Mouse (Mus musculus) WW6 (cell line): ENCODE measurements around the gene Gpr15.

Experiments used
- DNase-seq: peaks from one replicate; pipeline ENCODE4 v3.0.0-alpha.2; 2013; ENCODE audit warnings: low read depth, low spot score

Gpr15 gene

DNA sequence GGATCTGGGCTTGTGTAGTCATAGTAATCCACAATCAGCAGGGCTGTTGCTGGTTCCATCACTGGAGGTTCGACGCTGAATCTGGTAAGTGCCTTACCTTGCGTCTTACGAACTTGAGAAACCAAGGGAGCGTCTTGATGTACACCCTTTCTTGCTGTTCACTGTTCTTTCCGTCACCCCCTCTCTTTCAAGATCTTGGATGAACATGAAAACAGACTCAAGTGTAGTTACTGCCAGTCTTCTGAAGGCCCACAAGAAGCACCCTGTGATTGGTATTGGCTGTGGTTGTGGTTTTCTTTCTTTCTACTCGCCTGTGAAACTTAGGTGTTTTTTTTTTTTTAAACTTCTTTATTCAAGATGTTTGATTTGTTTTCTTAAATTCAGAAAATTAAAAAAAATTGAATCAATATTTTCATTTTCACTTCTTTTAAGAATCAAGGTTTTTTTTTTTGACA lies at the start of gene Gpr15:
Gene Gpr15 (minus strand): TSS at position 405 of the 455 bp plus-strand sequence.
- no peak for DNase-seq

DNA sequence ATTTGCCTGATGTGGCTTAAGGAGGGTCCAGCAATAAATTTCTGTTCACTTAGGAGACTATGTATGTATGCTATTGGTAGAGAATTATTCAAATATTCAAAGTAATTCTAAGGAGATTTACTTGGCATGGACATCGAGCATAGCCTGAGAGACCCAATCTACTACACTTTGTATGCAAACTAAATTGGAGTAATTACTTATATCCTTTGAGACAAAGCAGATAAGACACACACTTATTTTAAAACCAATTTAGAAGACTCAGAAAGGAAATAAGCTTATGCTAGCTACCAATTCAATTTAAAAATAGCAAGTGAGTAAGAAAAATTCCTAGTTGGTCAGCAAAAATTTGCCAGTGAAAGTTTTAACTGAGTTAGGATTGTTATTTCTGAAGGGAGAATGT lies 44.2 kb upstream of the Gpr15 start, which contains the start of gene Olfr172:
Gene Olfr172 (minus strand): TSS at position 101 of the 400 bp plus-strand sequence.
- no peak for DNase-seq

DNA sequence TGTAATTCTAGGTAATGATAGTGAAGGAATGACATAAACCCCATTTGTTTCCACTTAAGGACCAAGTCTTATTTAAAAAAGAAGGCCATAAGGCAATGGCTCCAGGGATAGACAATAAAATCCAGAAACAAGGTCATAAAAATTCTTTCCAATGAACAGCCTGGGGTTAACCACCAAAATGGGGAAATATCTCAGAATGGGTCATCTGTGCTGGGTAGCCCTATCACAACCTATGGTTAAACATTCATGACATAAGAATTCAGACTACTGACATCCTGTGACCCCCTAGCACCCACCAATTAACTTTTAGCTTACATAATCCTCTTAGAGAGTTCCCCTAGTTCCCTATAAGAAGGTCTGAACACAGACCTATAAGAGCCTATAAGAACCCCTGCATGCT lies 37.3 kb upstream of the Gpr15 start:
- DNase-seq, result no peak

DNA sequence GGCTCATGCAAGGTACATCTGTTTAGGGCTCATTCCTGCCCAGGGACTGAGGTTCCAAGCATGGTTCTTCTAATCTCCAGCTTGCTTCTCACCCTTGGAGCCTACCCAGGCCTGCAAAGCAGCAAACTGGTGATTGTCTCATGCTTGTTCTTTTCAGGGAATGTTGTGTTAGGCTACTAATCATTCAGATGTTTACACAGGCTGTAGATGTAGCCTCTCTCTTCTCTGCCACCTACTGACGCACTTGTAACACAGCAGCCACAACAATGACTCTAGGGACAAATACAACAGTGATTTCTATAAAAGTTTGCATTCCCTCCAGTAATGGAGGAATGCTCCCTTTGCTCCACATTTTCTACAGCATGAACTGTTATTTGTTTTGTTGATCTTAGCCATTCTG lies 32.4 kb upstream of the Gpr15 start:
- no peak for DNase-seq

DNA sequence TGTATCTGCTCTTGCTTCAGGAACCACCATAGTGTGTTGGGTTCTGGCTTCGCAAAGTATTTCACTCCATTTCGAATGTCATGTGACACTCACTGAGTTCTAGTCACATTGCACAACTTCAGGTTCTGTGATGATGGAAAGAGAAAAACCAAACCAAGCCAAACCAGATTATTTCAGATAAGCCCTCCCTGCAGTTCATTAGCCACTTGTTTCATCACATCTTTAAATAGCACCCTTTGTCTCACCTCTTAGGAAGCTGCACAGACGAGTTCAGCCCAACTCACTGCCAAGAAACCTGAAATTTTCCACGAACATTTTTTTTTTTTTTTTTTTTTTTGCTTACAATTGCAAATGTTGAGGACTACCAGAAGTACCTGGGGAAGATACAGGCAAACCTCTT lies 27.8 kb upstream of the Gpr15 start:
- DNase-seq, result no peak

DNA sequence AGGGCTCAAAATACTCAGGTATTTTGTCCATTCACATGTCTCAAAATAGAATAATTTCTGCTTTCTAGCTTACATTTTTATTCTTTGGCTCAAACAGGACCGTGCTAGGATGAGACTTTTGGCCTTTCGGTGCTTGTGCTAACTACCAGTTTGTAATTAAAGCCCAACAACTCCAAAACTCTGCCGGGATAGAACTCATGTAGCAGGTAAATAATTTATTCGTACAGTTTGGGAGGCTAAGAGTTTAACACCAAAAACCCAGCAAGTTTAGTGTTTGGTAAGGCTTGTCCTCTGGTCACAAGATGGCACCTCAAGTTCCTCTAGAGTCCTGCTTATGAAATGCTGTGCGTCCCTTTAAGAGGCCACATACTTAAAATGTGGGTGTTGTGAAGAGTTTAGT lies 21.9 kb upstream of the Gpr15 start:
- no peak for DNase-seq

DNA sequence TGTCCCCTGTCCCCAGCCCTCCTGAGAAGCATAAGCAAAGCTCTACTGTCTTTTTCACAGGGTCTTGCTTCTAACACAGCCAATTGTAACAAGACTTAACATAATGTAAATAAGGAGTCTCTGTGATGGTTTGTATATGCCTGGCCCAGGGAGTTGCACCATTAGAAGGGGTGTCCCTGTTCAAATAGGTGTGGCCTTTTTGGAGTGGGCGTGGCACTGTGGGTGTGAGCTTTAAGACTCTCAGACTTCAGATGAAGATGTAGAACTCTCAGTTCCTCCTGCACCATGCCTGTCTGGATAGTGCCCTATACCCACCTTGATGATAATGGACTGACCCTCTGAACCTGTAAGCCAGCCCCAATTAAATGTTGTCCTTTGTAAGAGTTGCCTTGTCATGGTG lies 19.9 kb upstream of the Gpr15 start:
- DNase-seq, result no peak

DNA sequence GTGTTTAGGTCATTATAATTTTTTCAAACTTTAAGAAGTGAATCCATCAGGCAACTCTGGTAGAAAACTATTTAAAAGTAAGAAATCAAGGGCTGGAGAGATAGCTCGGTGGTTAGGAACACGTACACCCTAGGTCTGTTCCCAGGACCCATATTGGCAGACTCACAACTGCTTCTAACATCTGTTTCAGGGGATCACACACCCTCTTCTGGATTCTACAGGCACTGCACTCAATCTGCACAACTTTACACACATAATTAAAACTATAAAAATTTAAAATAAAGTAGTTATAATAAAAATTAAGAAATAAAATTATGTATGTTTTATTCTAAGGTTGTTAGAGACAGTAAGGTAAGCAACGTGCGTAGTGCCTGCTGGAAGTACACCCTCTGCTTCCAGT lies 19.3 kb upstream of the Gpr15 start:
- DNase-seq, result no peak

DNA sequence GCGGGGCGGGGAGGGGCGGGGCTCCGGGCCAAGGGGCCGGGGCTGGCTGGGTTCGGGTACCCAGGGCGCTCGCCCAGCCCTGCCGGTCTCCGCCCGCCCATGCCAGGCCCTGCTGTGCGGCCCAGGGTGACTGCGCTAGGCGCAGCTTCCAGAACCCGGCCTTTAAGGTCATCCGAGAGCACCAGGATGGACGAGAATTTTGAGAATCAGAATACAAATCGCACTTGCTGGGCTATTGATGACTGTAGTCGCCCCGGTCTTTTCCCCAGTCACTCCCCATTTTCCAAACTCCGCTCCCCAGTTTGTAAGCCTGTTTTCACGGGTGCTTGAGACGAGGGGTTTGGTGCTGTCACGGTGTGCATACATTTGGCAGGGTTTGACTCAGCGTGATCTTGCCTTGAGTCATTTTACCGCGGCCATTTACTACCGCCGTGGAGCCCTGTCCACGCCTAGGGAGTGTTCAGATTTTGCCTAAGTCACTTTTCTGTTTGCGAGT lies 9.4 kb upstream of the Gpr15 start:
- no peak for DNase-seq

DNA sequence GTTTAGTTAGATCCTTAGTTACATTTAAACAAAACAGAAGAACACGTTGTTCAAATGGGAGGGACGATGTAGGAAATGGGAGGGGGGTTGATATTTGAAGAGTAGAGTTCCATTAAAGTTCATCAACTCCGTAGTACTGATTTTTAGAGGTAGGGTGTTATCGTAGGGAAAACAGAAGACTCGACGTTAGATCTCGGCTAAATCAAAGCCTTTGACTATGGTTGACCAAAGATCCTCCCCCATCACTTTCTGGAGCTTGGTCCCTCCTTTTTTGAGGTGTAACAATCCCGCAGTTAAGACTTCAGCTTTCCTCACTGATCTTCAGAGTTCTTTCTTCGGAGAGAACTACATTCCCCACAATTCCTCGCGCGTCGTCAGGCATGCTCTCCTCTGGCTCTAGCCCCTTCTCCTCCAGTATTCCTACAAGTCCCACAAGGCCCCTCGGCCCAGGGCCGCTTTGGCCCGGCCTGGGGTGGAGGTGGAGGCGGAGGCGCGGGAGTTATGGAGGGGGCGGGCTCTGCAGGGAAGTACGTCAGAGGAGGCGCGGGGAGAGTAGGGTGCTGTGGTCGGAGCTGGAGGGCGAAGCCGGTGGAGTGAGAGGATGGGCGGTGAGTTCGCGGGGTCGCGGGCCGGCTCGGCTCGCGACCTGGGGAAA lies 8.7 kb upstream of the Gpr15 start, which contains the start of gene Cldnd1:
Gene Cldnd1 (plus strand): TSS at position 434 of the 655 bp plus-strand sequence.
- peak; percentile 86 for DNase-seq

DNA sequence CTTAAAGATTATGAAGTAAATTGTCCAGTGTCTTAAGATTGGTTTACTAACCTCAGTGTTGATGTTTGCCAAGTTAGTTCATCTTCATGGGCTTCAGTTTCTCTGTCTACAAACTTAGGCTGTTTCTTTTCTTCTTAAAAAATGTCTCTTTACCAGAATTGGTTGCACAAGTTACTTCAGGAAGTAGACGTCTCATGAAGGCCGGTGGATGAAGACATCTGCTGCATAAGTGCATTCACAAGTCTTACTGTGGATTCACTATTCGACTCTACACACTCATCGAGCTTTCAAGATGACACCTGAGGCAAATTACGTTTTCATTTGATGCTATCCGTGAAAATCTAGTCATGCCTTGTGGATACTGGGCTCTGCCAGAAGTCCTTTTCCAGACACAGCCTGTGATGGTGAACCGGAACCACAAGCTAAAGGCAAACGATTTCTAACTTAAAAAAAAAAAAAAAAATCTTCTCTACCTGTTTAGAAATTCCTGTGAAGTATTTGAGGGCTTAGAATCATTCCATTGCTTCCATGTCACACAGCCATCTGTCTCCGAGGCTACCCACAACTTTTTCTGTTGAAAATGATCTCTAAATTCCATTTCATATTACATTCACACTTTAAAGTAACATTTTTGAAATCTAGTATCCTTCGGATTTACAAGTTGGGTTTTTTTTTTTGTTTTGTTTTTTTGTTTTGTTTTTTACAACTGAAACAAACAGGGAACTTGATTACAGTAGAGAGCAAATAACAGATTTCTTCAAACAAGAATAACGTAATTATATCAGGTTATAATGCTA lies 8.0 kb upstream of the Gpr15 start:
- no peak for DNase-seq

DNA sequence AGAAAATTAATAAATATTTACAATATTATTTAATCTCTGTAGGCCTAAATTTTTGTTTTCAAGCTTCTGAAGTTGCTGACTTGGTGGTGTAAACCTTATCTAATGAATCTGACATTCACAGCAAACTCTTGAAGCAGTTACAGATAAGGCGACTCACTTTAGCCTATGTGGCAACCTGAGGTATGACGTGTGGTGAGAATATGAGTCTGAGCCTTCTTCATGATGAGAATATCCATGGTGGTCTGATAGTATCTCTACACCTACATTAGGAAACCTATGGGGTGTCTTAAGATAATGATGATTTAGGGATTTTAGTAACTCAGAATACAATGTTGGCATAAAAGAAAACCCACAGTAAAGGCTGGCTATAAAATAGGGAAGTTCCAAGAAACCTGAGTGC lies 3.4 kb upstream of the Gpr15 start:
- no peak for DNase-seq

DNA sequence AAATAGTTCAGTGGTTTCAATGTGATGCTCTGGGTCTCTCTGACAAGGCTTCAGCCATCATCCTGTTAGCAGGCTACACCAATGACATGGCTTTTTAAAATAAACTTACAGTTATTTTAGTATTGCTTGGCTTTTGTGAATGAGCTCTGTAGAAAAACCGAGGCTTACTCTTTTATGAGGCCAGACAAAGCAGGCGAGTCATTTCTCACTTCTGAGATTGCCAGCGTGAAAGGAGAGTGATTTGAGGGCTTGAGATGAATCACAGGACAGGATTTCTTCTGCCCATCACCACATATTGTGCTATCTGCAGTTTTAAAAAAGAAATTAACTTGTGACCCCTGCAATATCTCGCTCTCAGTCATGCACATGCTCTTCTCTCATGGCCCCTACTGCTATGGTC lies 3.9 kb downstream of the Gpr15 start:
- no peak for DNase-seq

DNA sequence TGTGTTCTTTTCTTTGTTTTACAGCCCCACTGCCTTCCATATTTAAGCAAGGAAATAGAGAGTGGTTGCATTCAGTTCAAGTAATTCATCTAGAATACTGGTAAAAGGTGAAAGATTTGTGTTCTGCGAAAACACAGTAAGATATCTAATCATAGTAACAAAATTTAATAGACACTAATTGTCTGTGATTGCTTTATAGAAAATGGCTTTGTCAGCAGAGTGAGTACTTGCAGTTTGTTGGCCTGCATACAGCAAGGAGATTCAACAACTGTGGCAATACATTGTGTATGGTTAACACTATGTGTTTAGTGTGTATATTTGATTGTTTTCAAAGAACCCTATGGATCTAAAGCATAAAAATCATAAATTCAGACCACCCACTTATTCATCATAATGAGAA lies 5.7 kb downstream of the Gpr15 start:
- DNase-seq, result no peak

DNA sequence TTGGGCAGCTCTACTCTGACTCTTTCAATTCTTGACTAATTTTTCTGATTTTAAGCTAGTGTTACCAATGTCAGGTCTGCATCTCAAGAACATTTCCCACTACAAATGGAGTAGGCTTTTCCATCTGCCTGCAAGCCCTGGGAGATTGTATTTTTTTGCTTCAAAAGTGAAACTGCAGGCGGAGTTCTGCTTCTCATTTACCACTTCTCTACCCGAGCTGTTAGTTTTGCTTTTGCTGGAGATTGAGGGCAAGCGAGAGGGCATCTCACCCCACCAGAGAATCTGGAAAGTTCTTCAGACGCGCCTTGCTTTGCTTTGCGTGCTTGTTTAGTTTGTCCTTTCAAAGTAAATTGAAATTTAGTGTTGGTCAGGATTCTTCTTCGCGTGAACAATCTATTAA lies 6.6 kb downstream of the Gpr15 start:
- DNase-seq, result no peak

DNA sequence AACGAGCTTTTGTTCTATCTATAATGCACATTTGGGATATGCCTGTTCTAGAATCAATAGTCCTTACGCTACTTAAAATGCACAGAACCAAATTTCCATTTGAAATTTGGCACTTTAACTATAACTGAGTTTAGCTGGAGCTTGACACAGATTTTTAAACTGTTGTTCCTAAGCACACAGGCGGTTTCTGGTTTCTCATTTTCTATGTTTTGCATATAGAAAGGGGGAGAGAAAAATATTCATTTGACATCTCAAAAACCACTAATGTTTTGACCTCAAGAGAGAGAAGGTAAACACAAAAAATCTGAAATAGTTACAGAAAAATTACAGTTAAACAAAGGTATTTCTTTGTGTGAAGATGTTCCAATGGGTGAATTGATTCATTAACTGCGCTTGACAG lies 9.3 kb downstream of the Gpr15 start:
- DNase-seq, result no peak

DNA sequence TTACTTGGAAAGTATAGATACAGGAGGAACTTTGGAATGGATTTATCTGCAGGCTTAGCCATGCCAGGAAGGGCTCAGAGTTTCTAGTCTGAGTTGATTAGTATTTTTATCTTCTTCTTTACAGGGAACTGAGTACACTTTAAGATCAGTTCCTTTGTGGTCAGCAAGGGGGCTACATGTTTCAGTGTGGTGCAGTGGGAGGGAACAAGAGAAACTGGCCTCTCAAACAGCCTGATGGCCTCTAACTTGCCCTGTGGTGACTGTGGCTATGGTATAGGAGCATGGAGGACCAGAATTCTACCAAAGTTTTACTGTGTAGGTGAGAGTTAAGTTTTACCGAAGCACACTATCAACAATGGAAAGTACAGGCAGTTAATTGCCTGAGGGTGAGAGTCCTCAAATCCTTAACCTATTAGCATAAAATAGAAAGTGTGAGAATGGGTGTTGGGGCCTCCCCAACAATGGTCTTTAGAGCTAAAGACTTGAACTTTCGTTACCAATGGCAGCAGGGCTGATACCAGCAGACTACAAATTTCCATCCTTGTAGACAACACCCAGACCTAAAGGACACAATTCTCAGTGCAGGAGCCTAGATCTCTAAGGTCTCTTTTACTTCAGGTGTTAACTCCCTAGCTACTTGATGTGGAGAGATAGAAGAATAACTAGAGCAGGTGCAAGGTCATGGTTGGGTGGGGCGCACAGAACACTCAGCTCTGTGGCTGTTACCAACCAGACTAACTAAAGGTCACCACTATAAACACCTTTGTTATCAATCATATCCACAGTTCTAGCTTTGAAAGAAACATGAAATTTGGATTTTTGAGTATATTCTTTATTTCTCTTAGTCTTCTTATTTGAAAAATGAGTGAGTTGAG lies 10.0 kb downstream of the Gpr15 start:
- DNase-seq, result no peak

DNA sequence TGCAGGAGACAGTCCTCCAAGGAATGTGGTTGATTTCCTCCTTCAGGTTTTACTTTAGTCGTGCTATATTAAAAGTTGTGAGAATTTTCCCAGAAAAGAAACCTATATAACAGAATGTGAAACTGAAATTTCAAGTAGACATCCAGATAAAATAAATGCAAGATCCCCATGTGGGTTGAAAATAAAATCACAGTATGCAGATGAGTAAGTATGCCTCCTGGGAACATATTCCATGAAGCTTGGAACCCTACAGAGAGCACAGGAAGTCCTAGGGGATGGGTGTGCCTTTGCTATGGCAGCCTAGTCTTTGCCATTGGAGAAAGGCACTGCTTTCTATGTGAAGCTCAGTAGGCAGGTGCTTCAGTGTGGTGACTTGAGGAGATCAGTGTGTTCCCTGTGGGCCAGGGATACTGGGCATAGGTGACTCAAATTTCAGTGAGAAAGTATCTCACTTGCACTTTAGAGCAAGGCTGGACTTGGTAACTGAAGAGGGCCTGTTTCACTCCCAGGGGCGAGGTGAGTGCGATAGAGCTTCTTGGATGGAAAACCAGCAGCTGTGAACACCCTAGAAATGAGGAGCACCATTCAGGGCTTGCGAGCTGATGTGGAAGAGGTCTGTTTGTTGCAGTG lies 11.5 kb downstream of the Gpr15 start:
- DNase-seq, result no peak

DNA sequence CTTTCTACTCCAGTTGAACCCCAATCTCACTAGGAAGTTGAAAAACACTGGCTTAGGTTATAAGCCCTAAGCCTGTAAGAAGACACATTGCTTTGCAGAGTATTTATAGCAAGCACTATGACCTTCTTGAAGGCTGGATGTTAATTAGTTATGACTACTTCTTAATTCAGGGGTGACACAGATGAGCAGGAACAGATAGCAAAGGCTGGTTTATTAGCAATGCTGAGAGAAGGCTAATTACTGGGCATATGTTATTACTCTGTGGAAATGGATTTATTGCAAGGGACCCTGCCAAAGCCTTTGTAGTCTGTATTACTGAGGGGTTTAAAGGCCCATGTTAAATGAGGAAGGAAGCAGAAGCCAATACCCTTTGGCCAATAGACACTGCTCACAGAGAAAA lies 13.9 kb downstream of the Gpr15 start:
- no peak for DNase-seq

DNA sequence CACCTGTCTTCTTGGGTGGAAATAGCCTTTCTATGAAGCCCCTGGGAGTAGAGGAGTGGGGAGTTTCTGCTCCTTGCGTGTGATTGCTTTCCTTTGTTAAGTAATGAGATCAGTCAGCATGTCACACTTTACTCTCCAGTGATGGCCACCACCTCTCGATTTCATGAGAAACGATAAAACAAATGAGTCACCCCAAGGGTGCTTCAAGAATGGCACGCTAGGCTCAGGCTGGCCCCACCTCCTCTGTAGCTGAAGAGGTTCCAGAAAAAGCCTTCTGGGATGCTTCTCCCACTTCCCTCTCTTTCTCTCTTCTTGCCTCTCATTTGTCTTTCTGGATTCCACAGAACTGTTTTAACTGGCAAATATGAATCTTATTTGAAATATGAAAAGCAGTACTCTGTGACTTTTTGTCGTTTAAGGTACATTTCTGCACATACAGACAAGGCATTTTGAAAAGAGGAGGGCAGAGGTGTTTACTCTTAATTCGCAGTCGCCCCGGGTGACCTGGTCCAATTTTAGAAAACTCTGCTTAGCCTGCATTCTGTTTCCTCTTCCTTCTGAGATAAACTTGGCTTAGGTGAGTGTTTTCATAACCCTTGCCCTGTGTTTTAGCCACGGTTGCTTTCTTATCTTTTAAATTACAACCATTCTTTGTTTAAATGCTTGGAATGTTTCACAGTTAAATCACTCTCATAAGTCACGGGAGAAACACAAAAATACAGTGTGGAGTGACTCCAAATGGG lies 15.3 kb downstream of the Gpr15 start:
- no peak for DNase-seq
